ENCODE assay signal across 8 mouse cellular contexts in genomic region chr1:172490261-172490661, GRCm38 (mm10). TPM values are rescaled to one million over a fixed set of nuclear protein-coding genes. Genes with fewer than 3 reads are reported as not detected.
DNase-seq lines count a peak whose midpoint lies in the region; ATAC-seq and TF ChIP-seq lines count a peak whose summit lies in the region.

No protein-coding gene starts in this region.

- peak overlapping the region; percentile 26 for H3K4me2 ChIP-seq in forebrain, embryonic 12.5 days
- H3K4me2 ChIP-seq in heart, postnatal 0 days (ENCODE audit: low read depth, low read length): peak overlapping the region; percentile 68
- peak overlapping the region; percentile 30 for H3K4me2 ChIP-seq in liver, embryonic 14.5 days (ENCODE audit: low read depth)
- H3K4me2 ChIP-seq in neural tube, embryonic 11.5 days (ENCODE audit: low read depth): peak overlapping the region; percentile 17; the same call in 1 of the 2 replicates
- peak overlapping the region; percentile 60 for H3K4me2 ChIP-seq in stomach, embryonic 15.5 days

- no peaks in the 10 kb centered on the region for H3K4me1 ChIP-seq in brown adipose tissue, adult 24 weeks (ENCODE audit: control insufficient read depth, insufficient read depth, insufficient read length, low read length)
- H3K4me1 ChIP-seq in forebrain, embryonic 12.5 days: peaks cover 42% of the 10 kb centered on the region
- H3K4me1 ChIP-seq in heart, postnatal 0 days (ENCODE audit: control insufficient read depth, insufficient read depth): no peaks in the 10 kb centered on the region; the same call in 1 of the 2 replicates
- H3K4me1 ChIP-seq in liver, embryonic 14.5 days (replicated peaks; ENCODE audit: control insufficient read depth in 2 of 2, insufficient read depth in 2 of 2, low read length in 1 of 2): no peaks in the 10 kb centered on the region
- peaks cover 21% of the 10 kb centered on the region for H3K4me1 ChIP-seq in neural tube, embryonic 11.5 days (ENCODE audit: control insufficient read depth, insufficient read depth, low read length)
- peaks cover 9% of the 10 kb centered on the region; the same call in 1 of the 2 replicates for H3K4me1 ChIP-seq in stomach, embryonic 15.5 days

- H3K9ac ChIP-seq in forebrain, embryonic 12.5 days: no peak overlapping the region
- H3K9ac ChIP-seq in heart, postnatal 0 days (replicated peaks; ENCODE audit: low read depth, low read length): no peak overlapping the region; the same call in 1 of the 2 replicates
- no peak overlapping the region for H3K9ac ChIP-seq in liver, embryonic 14.5 days (replicated peaks)
- H3K9ac ChIP-seq in neural tube, embryonic 11.5 days (ENCODE audit: low read length): no peak overlapping the region
- H3K9ac ChIP-seq in stomach, embryonic 15.5 days: no peak overlapping the region

- no peaks in the 10 kb centered on the region for H3K9me3 ChIP-seq in forebrain, embryonic 12.5 days
- H3K9me3 ChIP-seq in heart, postnatal 0 days (replicated peaks; ENCODE audit: control insufficient read depth, low read length): no peaks in the 10 kb centered on the region
- no peaks in the 10 kb centered on the region for H3K9me3 ChIP-seq in liver, embryonic 14.5 days (ENCODE audit: control insufficient read depth, low read length)
- H3K9me3 ChIP-seq in neural tube, embryonic 11.5 days (ENCODE audit: control insufficient read depth, low read length): no peaks in the 10 kb centered on the region
- no peaks in the 10 kb centered on the region for H3K9me3 ChIP-seq in stomach, embryonic 15.5 days

- no peak for TF ChIP-seq EP300 in heart, postnatal 0 days (IDR thresholded peaks at IDR 0.05; ENCODE audit: low read depth)
- TF ChIP-seq EP300 in liver, embryonic 14.5 days (IDR thresholded peaks at IDR 0.05; ENCODE audit: low read depth): no peak

- TF ChIP-seq CTCF in heart, postnatal 0 days (IDR thresholded peaks at IDR 0.05; ENCODE audit: low read depth): peak; percentile 96
- TF ChIP-seq CTCF in liver, embryonic 14.5 days (IDR thresholded peaks at IDR 0.05; ENCODE audit: low read depth): peak; percentile 98

- no peaks in the 10 kb centered on the region for H3K27me3 ChIP-seq in forebrain, embryonic 12.5 days
- peaks cover 8% of the 10 kb centered on the region; the same call in 1 of the 2 replicates for H3K27me3 ChIP-seq in heart, postnatal 0 days (ENCODE audit: control insufficient read depth, insufficient read depth, low read length)
- H3K27me3 ChIP-seq in liver, embryonic 14.5 days (ENCODE audit: control insufficient read depth, insufficient read depth, low read length): no peaks in the 10 kb centered on the region; the same call in 1 of the 2 replicates
- H3K27me3 ChIP-seq in neural tube, embryonic 11.5 days (ENCODE audit: control insufficient read depth, insufficient read depth, low read length): no peaks in the 10 kb centered on the region
- H3K27me3 ChIP-seq in stomach, embryonic 15.5 days (replicated peaks): no peaks in the 10 kb centered on the region

- peaks cover 71% of the 10 kb centered on the region for H3K36me3 ChIP-seq in forebrain, embryonic 12.5 days (replicated peaks)
- H3K36me3 ChIP-seq in heart, postnatal 0 days (replicated peaks; ENCODE audit: control insufficient read depth, insufficient read depth, low read length): no peaks in the 10 kb centered on the region
- H3K36me3 ChIP-seq in liver, embryonic 14.5 days (replicated peaks; ENCODE audit: control insufficient read depth, insufficient read depth, low read depth): no peaks in the 10 kb centered on the region
- peaks cover 4% of the 10 kb centered on the region for H3K36me3 ChIP-seq in neural tube, embryonic 11.5 days (ENCODE audit: control insufficient read depth, insufficient read depth, low read length)
- H3K36me3 ChIP-seq in stomach, embryonic 15.5 days: no peaks in the 10 kb centered on the region

- peak overlapping the region; percentile 52 for H3K4me3 ChIP-seq in brown adipose tissue, adult 24 weeks (ENCODE audit: insufficient read depth, low read depth, low read length)
- H3K4me3 ChIP-seq in forebrain, embryonic 12.5 days (replicated peaks): no peak overlapping the region
- peak overlapping the region; percentile 39 for H3K4me3 ChIP-seq in heart, postnatal 0 days (ENCODE audit: low read depth, low read length)
- no peak overlapping the region for H3K4me3 ChIP-seq in liver, embryonic 14.5 days (ENCODE audit: insufficient read depth in 1 of 2, low read depth in 2 of 2, low read length in 2 of 2)
- no peak overlapping the region for H3K4me3 ChIP-seq in neural tube, embryonic 11.5 days (ENCODE audit: low read depth, low read length)
- H3K4me3 ChIP-seq in stomach, embryonic 15.5 days (replicated peaks): peak overlapping the region; percentile 32

- no peak overlapping the region for H3K27ac ChIP-seq in brown adipose tissue, adult 24 weeks (replicated peaks; ENCODE audit: low read depth, low read length)
- no peak overlapping the region for H3K27ac ChIP-seq in forebrain, embryonic 12.5 days
- no peak overlapping the region for H3K27ac ChIP-seq in heart, postnatal 0 days (ENCODE audit: low read depth)
- H3K27ac ChIP-seq in liver, embryonic 14.5 days: no peak overlapping the region
- no peak overlapping the region for H3K27ac ChIP-seq in neural tube, embryonic 11.5 days (ENCODE audit: low read depth, low read length)
- H3K27ac ChIP-seq in stomach, embryonic 15.5 days: no peak overlapping the region

- peak; percentile 80 for ATAC-seq in CD4-positive, CD25-positive, alpha-beta regulatory T cell, adult 4 months
- peak; percentile 33 for ATAC-seq in forebrain, embryonic 12.5 days (ENCODE audit: low FRiP score)
- ATAC-seq in heart, postnatal 0 days (ENCODE audit: insufficient read depth, low read depth): peak; percentile 64
- ATAC-seq in liver, embryonic 14.5 days (ENCODE audit: insufficient read depth): peak; percentile 24; the same call in 1 of the 2 replicates
- peak; percentile 40 for ATAC-seq in neural tube, embryonic 11.5 days (ENCODE audit: insufficient read depth, low FRiP score, low TSS enrichment)
- peak; percentile 27 for ATAC-seq in stomach, embryonic 15.5 days (ENCODE audit: insufficient read depth, low FRiP score, low read depth)

- 10% methylated on average over 10 of the region's 10 CpGs for WGBS in forebrain, embryonic 12.5 days
- WGBS in heart, postnatal 0 days: 3% methylated on average over 10 of the region's 10 CpGs
- WGBS in liver, embryonic 14.5 days (ENCODE audit: insufficient replicate concordance): 11% methylated on average over 10 of the region's 10 CpGs
- 14% methylated on average over 10 of the region's 10 CpGs for WGBS in neural tube, embryonic 11.5 days
- 13% methylated on average over 10 of the region's 10 CpGs for WGBS in stomach, embryonic 15.5 days

- peak; percentile 36 for DNase-seq in heart, postnatal 0 days (ENCODE audit: low spot score)
- DNase-seq in kidney, postnatal 25 days: peak; percentile 90 to 94
- DNase-seq in liver, embryonic 14.5 days (ENCODE audit: low read depth in 3 of 3, low spot score in 3 of 3): no peak
- DNase-seq in neural tube, embryonic 11.5 days (ENCODE audit: low spot score): peak; percentile 87

RNA-seq across cellular contexts. Expression of gene Igsf9, which starts 8.7 kb away (rescaled TPM):
- 1 to 10 TPM in 1 of 2 experiments, not detected in 1; 1.1 TPM for polyA plus RNA-seq in CD4-positive, CD25-positive, alpha-beta regulatory T cell, adult 4 months (2017; shearing (Covaris generic))
- 0.96 TPM in 1 of 2 replicates, not detected in the other for polyA plus RNA-seq in brown adipose tissue, adult 24 weeks (2012; ENCODE audit: insufficient read depth, insufficient read length, missing spikeins)
- polyA plus RNA-seq in forebrain, embryonic 12.5 days (2016; fragmentation: Nextera tagmentation; extraction: Ambion mirVana): 102 TPM in 2 replicates
- 3.2 and 15.5 TPM in 2 replicates for total RNA-seq in heart, postnatal 0 days (2014; rRNA removed; ENCODE audit: low replicate concordance)
- polyA plus RNA-seq in heart, postnatal 0 days (2015; fragmentation: Nextera tagmentation; extraction: Ambion mirVana): 0.75 and 0.78 TPM in 2 replicates
- 2.1 and 2.8 TPM in 2 replicates for polyA plus RNA-seq in liver, embryonic 14.5 days (2012; rRNA removed)
- 0.60 and 1.0 TPM in 2 replicates for polyA plus RNA-seq in liver, embryonic 14.5 days (2014; fragmentation: Nextera tagmentation; extraction: Ambion mirVana)
- 45.9 and 59.3 TPM in 2 replicates for polyA plus RNA-seq in neural tube, embryonic 11.5 days (2014; fragmentation: Nextera tagmentation; extraction: Ambion mirVana)
- polyA plus RNA-seq in stomach, embryonic 15.5 days (2015; fragmentation: Nextera tagmentation; extraction: Ambion mirVana): 49.0 and 50.1 TPM in 2 replicates

RNA-seq across cellular contexts. Expression of gene Tagln2, which starts 9.6 kb away (rescaled TPM):
- polyA plus RNA-seq in CD4-positive, CD25-positive, alpha-beta regulatory T cell, adult 4 months (2017; shearing (Covaris generic)): 100 to 1,000 TPM; 226 to 278 TPM
- 26.2 and 29.3 TPM in 2 replicates for polyA plus RNA-seq in brown adipose tissue, adult 24 weeks (2012; ENCODE audit: insufficient read depth, insufficient read length, missing spikeins)
- 40.0 and 45.7 TPM in 2 replicates for polyA plus RNA-seq in forebrain, embryonic 12.5 days (2016; fragmentation: Nextera tagmentation; extraction: Ambion mirVana)
- total RNA-seq in heart, postnatal 0 days (2014; rRNA removed; ENCODE audit: low replicate concordance): 235 and 276 TPM in 2 replicates
- 203 and 209 TPM in 2 replicates for polyA plus RNA-seq in heart, postnatal 0 days (2015; fragmentation: Nextera tagmentation; extraction: Ambion mirVana)
- polyA plus RNA-seq in liver, embryonic 14.5 days (2012; rRNA removed): 75.1 and 88.2 TPM in 2 replicates
- polyA plus RNA-seq in liver, embryonic 14.5 days (2014; fragmentation: Nextera tagmentation; extraction: Ambion mirVana): 94.4 and 97.5 TPM in 2 replicates
- 79.8 and 93.6 TPM in 2 replicates for polyA plus RNA-seq in neural tube, embryonic 11.5 days (2014; fragmentation: Nextera tagmentation; extraction: Ambion mirVana)
- 341 and 366 TPM in 2 replicates for polyA plus RNA-seq in stomach, embryonic 15.5 days (2015; fragmentation: Nextera tagmentation; extraction: Ambion mirVana)

RNA-seq across cellular contexts. Expression of gene Slamf9, which starts 15.1 kb away (rescaled TPM):
- not detected for polyA plus RNA-seq in CD4-positive, CD25-positive, alpha-beta regulatory T cell, adult 4 months (2017; shearing (Covaris generic))
- polyA plus RNA-seq in brown adipose tissue, adult 24 weeks (2012; ENCODE audit: insufficient read depth, insufficient read length, missing spikeins): 3.5 and 4.5 TPM in 2 replicates
- polyA plus RNA-seq in forebrain, embryonic 12.5 days (2016; fragmentation: Nextera tagmentation; extraction: Ambion mirVana): 0.15 TPM in 1 of 2 replicates, not detected in the other
- 1.9 and 5.8 TPM in 2 replicates for total RNA-seq in heart, postnatal 0 days (2014; rRNA removed; ENCODE audit: low replicate concordance)
- polyA plus RNA-seq in heart, postnatal 0 days (2015; fragmentation: Nextera tagmentation; extraction: Ambion mirVana): 1.6 and 2.0 TPM in 2 replicates
- polyA plus RNA-seq in liver, embryonic 14.5 days (2012; rRNA removed): 0.92 and 1.5 TPM in 2 replicates
- polyA plus RNA-seq in liver, embryonic 14.5 days (2014; fragmentation: Nextera tagmentation; extraction: Ambion mirVana): 1.5 and 1.9 TPM in 2 replicates
- polyA plus RNA-seq in neural tube, embryonic 11.5 days (2014; fragmentation: Nextera tagmentation; extraction: Ambion mirVana): 0.17 TPM in 1 of 2 replicates, not detected in the other
- 0.79 and 1.0 TPM in 2 replicates for polyA plus RNA-seq in stomach, embryonic 15.5 days (2015; fragmentation: Nextera tagmentation; extraction: Ambion mirVana)

RNA-seq across cellular contexts. Expression of gene Cfap45, which starts 30.3 kb away (rescaled TPM):
- under 1 TPM in 1 of 2 experiments, not detected in 1; 0.69 TPM for polyA plus RNA-seq in CD4-positive, CD25-positive, alpha-beta regulatory T cell, adult 4 months (2017; shearing (Covaris generic))
- not detected in 2 replicates for polyA plus RNA-seq in brown adipose tissue, adult 24 weeks (2012; ENCODE audit: insufficient read depth, insufficient read length, missing spikeins)
- 1.2 and 2.6 TPM in 2 replicates for polyA plus RNA-seq in forebrain, embryonic 12.5 days (2016; fragmentation: Nextera tagmentation; extraction: Ambion mirVana)
- total RNA-seq in heart, postnatal 0 days (2014; rRNA removed; ENCODE audit: low replicate concordance): 3.6 and 6.6 TPM in 2 replicates
- 2.3 and 2.6 TPM in 2 replicates for polyA plus RNA-seq in heart, postnatal 0 days (2015; fragmentation: Nextera tagmentation; extraction: Ambion mirVana)
- polyA plus RNA-seq in liver, embryonic 14.5 days (2012; rRNA removed): 0.15 and 0.28 TPM in 2 replicates
- polyA plus RNA-seq in liver, embryonic 14.5 days (2014; fragmentation: Nextera tagmentation; extraction: Ambion mirVana): 0.22 and 0.29 TPM in 2 replicates
- polyA plus RNA-seq in neural tube, embryonic 11.5 days (2014; fragmentation: Nextera tagmentation; extraction: Ambion mirVana): 1.7 and 2.5 TPM in 2 replicates
- 2.4 TPM in 2 replicates for polyA plus RNA-seq in stomach, embryonic 15.5 days (2015; fragmentation: Nextera tagmentation; extraction: Ambion mirVana)

Comparison
In these comparisons a context has a peak if more than half of its experiments do, and no peak if none do; other contexts are left out.
1. ATAC-seq: peak in every context shown above with its lines; median percentile 80 in CD4-positive, CD25-positive, alpha-beta regulatory T cell, adult 4 months; 64 in heart, postnatal 0 days; 40 in neural tube, embryonic 11.5 days; 33 in forebrain, embryonic 12.5 days; 27 in stomach, embryonic 15.5 days; 24 in liver, embryonic 14.5 days.
2. H3K4me3 ChIP-seq: peak in brown adipose tissue, adult 24 weeks (single experiment), heart, postnatal 0 days (single experiment) and stomach, embryonic 15.5 days (single experiment); none in forebrain, embryonic 12.5 days (single experiment), liver, embryonic 14.5 days (0 of 2) and neural tube, embryonic 11.5 days (single experiment).
3. H3K4me2 ChIP-seq: peak in every context shown above with its lines; median percentile 68 in heart, postnatal 0 days; 60 in stomach, embryonic 15.5 days; 30 in liver, embryonic 14.5 days; 26 in forebrain, embryonic 12.5 days; 17 in neural tube, embryonic 11.5 days.
4. DNase-seq: peak in heart, postnatal 0 days (single experiment), kidney, postnatal 25 days (2 of 2) and neural tube, embryonic 11.5 days (single experiment); none in liver, embryonic 14.5 days (0 of 3).
5. RNA of gene Igsf9, which starts 8.7 kb away (polyA plus RNA-seq): 102 TPM in forebrain, embryonic 12.5 days, 45.9 to 59.3 TPM in neural tube, embryonic 11.5 days and 49.0 to 50.1 TPM in stomach, embryonic 15.5 days; 0.60 to 2.8 TPM in liver, embryonic 14.5 days, 1.1 TPM in CD4-positive, CD25-positive, alpha-beta regulatory T cell, adult 4 months, 0.75 to 0.78 TPM in heart, postnatal 0 days and 0.96 TPM in brown adipose tissue, adult 24 weeks; every median in the first group is over 10 times any median in the second.